Mouse (Mus musculus) liver, embryonic 14.5 days (tissue): Measurements from ENCODE around the gene Cnbp. TPM values are rescaled to one million over a fixed set of nuclear protein-coding genes. Genes with fewer than 3 reads are reported as not detected.

Experiments used
- ATAC-seq: fragments of 200-750 bp; cut with Nextera tagmentation; 2 replicates; pipeline ENCODE4 v1.8.0; 2017; ENCODE audit warnings: moderate number of reproducible peaks, mild to moderate bottlenecking, moderate library complexity; ENCODE audit not compliant: insufficient read depth
- DNase-seq, 3 experiments: peaks; one replicate each; pipeline ENCODE4 v3.0.0-alpha.2; 2012 to 2013; ENCODE audit warnings: low read depth in 3 of 3, low spot score in 3 of 3
- H3K27ac ChIP-seq: fragments of 300-500 bp; sonication (generic); 2 replicates; pipeline ENCODE4 v1.5.1; 2014; ENCODE audit warnings: moderate library complexity, mild to moderate bottlenecking, control low read depth, inconsistent platforms
- H3K27me3 ChIP-seq: fragments of 300-500 bp; sonication (generic); 2 replicates; pipeline ENCODE4 v1.6.1; 2014; ENCODE audit warnings: mild to moderate bottlenecking, low read length, moderate library complexity; ENCODE audit not compliant: control insufficient read depth, insufficient read depth
- H3K36me3 ChIP-seq: fragments of 300-500 bp; sonication (generic); replicated peaks from 2 replicates; pipeline ENCODE4 v1.6.1; 2014; ENCODE audit warnings: low read depth; ENCODE audit not compliant: control insufficient read depth, insufficient read depth
- H3K4me1 ChIP-seq, 2 experiments: fragments of 200-500 bp in 1 of 2; fragments of 300-500 bp in 1 of 2; sonication (generic) in 1 of 2; replicated peaks; 2 replicates each; pipeline ENCODE4 v1.6.1; 2012 to 2014; ENCODE audit warnings: antibody characterized with exemption in 1 of 2, inconsistent platforms in 1 of 2, low read length in 1 of 2; ENCODE audit not compliant: control insufficient read depth in 2 of 2, insufficient read depth in 2 of 2
- H3K4me2 ChIP-seq: fragments of 300-500 bp; sonication (generic); 2 replicates; pipeline ENCODE4 v1.6.1; 2014; ENCODE audit warnings: low read depth, mild to moderate bottlenecking, control low read depth, moderate library complexity
- H3K4me3 ChIP-seq, 2 experiments: fragments of 200-500 bp in 1 of 2; fragments of 300-500 bp in 1 of 2; sonication (generic) in 1 of 2; 2 replicates each; pipeline ENCODE4 v1.5.1; 2012 to 2014; ENCODE audit warnings: low read depth in 2 of 2, low read length in 2 of 2, mild to moderate bottlenecking in 2 of 2, control low read depth in 1 of 2, inconsistent platforms in 1 of 2, moderate library complexity in 1 of 2; ENCODE audit not compliant: insufficient read depth in 1 of 2
- H3K9ac ChIP-seq: fragments of 300-500 bp; sonication (generic); replicated peaks from 2 replicates; pipeline ENCODE4 v1.6.1; 2014; ENCODE audit warnings: mild to moderate bottlenecking, control low read depth, moderate library complexity
- H3K9me3 ChIP-seq: fragments of 300-500 bp; sonication (generic); 2 replicates; pipeline ENCODE4 v1.6.1; 2016; ENCODE audit warnings: low read length, mixed read lengths; ENCODE audit not compliant: control insufficient read depth
- CTCF ChIP-seq: IDR thresholded peaks from 2 replicates; pipeline ENCODE4 v1.5.1; 2016; ENCODE audit warnings: antibody characterized with exemption, low read depth, control low read depth
- EP300 ChIP-seq: IDR thresholded peaks from 2 replicates; pipeline ENCODE4 v1.6.1; 2016; ENCODE audit warnings: antibody characterized with exemption, low read depth
- WGBS: fragments of 180-500 bp; shearing (Covaris S2); extraction: QIAGEN DNeasy Blood & Tissue Kit; methylation state at CpG from one replicate; pipeline ENCODE4 v1.1.7; 2014; ENCODE audit not compliant: insufficient replicate concordance; 5-methylcytosine and 5-hydroxymethylcytosine counted together
- polyA plus RNA-seq, 2 experiments: library from polyadenylated mRNA; depleted of rRNA in 1 of 2; stranded (reverse) in 1 of 2; unstranded in 1 of 2; fragments of >200 nt; fragmentation: Nextera tagmentation in 1 of 2; extraction: Ambion mirVana in 1 of 2; gene quantifications; 2 replicates each; pipeline versions ENCODE4 v1.2.1 to v1.2.3; 2012 to 2014

Gene Cnbp
- polyA plus RNA-seq, 2 experiments = 190 to 556 TPM

DNA sequence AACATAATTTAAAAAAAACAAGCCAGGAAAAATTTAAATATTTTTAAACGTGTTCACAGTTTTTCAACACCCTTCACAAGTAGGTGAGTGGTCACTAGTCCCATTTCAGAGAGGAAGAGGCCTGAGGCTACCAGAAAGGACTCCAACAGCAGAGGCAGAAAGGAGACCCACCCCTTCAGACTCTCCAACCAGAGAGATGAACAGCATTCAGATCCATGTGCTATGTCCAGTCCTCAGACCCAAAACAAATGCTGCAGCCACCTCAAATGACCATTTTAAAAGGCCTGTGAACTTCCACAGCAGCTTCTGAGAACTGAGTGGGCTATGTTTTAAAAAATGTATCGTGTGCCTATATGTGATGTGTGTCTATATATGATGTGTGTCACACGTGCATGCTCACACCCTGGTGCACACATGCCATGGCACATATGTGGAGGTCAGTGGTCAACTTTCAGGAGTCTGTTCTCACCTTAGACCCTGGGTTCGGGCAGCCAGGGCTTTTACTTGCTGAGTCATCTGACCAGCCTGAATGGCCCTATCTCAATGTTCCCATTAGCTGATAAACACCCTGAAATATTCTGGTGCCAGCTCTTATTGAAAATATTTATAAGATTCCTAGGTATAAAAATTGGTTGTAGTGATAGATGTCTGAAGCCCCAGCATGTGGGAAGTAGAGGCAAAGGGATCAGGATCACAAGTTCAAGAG, 43.0 kb downstream of the Cnbp start:
- Histone ChIP-seq H3K27me3 (no peaks in the 10 kb centered on the region), H3K36me3 (peaks cover 21% of the 10 kb centered on the region), H3K4me2 (peak overlapping the region; percentile 86), H3K4me1 (peaks cover 32 to 38% of the 10 kb centered on the region in 2 experiments), H3K27ac (peak overlapping the region; percentile 89), H3K9me3 (no peaks in the 10 kb centered on the region), H3K9ac (peak overlapping the region; percentile 95), H3K4me3 (peak overlapping the region; percentile 81 to 85)
- TF ChIP-seq CTCF (no peak), EP300 (no peak; the same call in 1 of the 2 replicates)
- no peak for ATAC-seq
- peak in 1 of 3 experiments; percentile 48 for DNase-seq
- WGBS = 49% methylated on average over 4 of the region's 4 CpGs

DNA sequence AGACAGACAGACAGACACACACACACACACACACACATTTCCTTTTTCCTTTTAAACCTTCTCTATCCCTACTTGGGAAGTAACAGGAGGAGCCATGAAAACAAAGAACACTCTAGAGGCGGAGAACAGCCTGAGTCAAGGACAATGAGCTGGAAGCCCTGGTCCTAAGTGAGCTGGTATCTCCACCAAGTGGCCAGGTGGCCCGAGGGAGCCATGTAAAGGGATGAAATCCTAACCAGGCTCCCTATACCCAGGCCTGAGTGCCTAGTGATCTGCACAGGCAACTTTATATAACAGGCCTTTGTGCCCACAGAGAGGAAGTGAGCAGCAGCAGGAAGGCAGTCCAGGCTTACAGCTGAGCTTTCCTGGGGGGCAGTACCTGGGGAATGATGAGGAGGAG, 44.0 kb downstream of the Cnbp start:
- Histone ChIP-seq H3K9me3 (no peaks in the 10 kb centered on the region), H3K4me1 (peaks cover 26 to 34% of the 10 kb centered on the region in 2 experiments), H3K27ac (no peak overlapping the region; the same call in 1 of the 2 replicates), H3K36me3 (peaks cover 25% of the 10 kb centered on the region), H3K4me2 (peak overlapping the region; percentile 86), H3K27me3 (no peaks in the 10 kb centered on the region), H3K4me3 (no peak overlapping the region), H3K9ac (no peak overlapping the region)
- 53% methylated on average over 2 of the region's 2 CpGs for WGBS
- DNase-seq = no peak
- no peak for ATAC-seq
- no peak for TF ChIP-seq CTCF
- no peak for TF ChIP-seq EP300

DNA sequence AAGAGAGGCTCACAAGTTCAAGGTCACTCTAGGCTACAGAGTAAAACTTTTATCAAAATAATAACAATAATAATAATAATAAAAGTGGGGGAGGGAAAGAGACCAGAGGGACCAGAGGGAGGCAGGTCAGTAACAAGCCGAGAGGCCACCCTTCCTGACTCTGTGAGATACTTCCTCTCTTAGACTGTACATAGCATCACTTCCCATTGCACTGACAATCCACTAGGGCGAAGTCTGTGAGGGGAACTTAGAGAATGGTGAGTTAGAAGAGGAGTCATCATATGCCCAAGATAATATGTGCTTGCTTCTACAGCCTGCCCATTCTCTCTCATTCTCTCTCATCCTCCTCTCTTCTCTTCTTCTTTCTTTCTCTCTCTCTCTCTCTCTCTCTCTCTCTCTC, 44.9 kb downstream of the Cnbp start:
- Histone ChIP-seq H3K27ac (no peak overlapping the region), H3K36me3 (peaks cover 25% of the 10 kb centered on the region), H3K9ac (no peak overlapping the region), H3K4me2 (no peak overlapping the region), H3K4me3 (no peak overlapping the region), H3K27me3 (no peaks in the 10 kb centered on the region), H3K4me1 (peaks cover 26 to 34% of the 10 kb centered on the region in 2 experiments), H3K9me3 (no peaks in the 10 kb centered on the region)
- DNase-seq (no peak), ATAC-seq (no peak)
- TF ChIP-seq CTCF (peak; percentile 22; the same call in 1 of the 2 replicates), EP300 (no peak)
- WGBS = 33% methylated on average over 2 of the region's 2 CpGs

DNA sequence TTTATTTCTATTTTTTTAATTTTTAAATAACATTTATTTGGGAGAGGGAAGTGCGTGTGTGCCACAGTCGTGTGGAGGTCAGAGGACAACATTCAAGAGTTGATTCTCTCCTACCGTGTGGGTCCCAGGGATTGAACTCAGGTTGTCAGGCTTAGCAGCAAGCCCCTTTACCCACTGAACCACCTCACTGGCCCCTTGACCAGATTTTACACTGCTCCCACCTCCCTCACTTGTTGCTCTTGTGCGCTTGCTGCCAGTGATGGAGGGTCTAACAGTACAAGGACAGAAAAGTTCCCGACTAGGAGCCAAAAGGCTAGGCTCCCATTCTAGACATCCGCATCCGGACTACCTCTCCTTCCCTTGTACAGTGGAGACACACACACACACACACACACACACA, 45.5 kb downstream of the Cnbp start:
- no peak overlapping the region for H3K4me3 ChIP-seq
- no peak overlapping the region for H3K4me2 ChIP-seq
- no peak for TF ChIP-seq CTCF
- no peak for TF ChIP-seq EP300
- H3K36me3 ChIP-seq = peaks cover 25% of the 10 kb centered on the region
- WGBS = 81% methylated on average over 7 of the region's 7 CpGs
- H3K27ac ChIP-seq = no peak overlapping the region
- no peak overlapping the region for H3K9ac ChIP-seq
- DNase-seq (no peak), ATAC-seq (no peak)
- no peaks in the 10 kb centered on the region for H3K27me3 ChIP-seq
- no peaks in the 10 kb centered on the region for H3K9me3 ChIP-seq
- peaks cover 26 to 34% of the 10 kb centered on the region in 2 experiments for H3K4me1 ChIP-seq

DNA sequence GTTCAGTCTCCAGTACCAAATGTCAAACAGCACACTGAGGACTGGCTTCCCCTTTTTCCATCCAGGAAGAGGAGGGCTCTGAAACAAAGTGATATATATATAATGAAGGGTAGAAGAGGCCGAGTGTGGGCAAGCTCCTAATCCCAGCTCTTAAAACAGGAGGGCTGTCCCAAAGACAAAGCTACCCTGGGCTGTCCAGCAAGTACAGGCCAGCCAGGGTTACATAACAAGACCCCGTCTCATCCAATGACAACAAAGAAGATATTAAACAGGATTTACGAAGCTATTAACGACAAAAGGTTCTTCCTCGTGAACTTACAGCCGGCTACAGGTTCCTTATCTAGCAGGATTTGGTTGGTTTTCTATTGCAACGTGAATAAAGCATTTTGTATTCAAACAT, 46.0 kb downstream of the Cnbp start:
- no peak for TF ChIP-seq EP300
- TF ChIP-seq CTCF = no peak
- peaks cover 25% of the 10 kb centered on the region for H3K36me3 ChIP-seq
- no peak for DNase-seq
- no peak overlapping the region for H3K4me3 ChIP-seq
- ATAC-seq = no peak
- 60% methylated on average over 7 of the region's 7 CpGs for WGBS
- peaks cover 30 to 37% of the 10 kb centered on the region in 2 experiments for H3K4me1 ChIP-seq
- H3K9me3 ChIP-seq = no peaks in the 10 kb centered on the region
- H3K9ac ChIP-seq = no peak overlapping the region
- no peak overlapping the region for H3K4me2 ChIP-seq
- no peaks in the 10 kb centered on the region for H3K27me3 ChIP-seq
- no peak overlapping the region for H3K27ac ChIP-seq
